Mouse (Mus musculus): ENCODE data around the gene 1700029H14Rik. TPM values are rescaled to one million over a fixed set of nuclear protein-coding genes. Genes with fewer than 3 reads are reported as not detected.

The 1700029H14Rik gene
- total RNA-seq (2021) = not detected
- long read RNA-seq, experiment 1 = 0 reads
- long read RNA-seq, experiment 2 = 0 reads

DNA sequence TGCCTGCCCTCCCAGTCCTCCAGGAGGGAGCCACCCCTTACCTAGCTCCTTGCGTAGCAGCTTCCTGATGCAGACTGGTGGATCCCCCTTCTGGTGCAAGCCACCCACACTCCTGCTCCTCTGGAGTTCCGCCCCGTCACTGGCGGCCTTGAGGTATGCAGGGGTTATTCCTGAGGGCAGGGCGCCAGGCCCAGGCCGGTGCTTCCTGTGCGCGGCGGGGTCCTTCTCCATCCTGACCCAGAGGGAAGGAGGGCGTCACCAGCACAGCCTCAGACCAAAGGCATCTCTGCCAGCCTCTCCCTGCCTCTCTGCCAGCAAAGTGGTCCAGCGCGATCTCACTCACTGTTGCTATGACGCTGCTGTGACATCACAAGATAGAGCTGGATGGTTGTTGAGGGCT, at the start of gene 1700029H14Rik:
1700029H14Rik (minus strand) TSS at position 344 of the 400 bp plus-strand sequence.
- no peak for DNase-seq

- DNase-seq = no peak
Measured at GRCm38 (mm10) chr8:13611702-13612101, 49.4 kb upstream of the 1700029H14Rik start.

DNA sequence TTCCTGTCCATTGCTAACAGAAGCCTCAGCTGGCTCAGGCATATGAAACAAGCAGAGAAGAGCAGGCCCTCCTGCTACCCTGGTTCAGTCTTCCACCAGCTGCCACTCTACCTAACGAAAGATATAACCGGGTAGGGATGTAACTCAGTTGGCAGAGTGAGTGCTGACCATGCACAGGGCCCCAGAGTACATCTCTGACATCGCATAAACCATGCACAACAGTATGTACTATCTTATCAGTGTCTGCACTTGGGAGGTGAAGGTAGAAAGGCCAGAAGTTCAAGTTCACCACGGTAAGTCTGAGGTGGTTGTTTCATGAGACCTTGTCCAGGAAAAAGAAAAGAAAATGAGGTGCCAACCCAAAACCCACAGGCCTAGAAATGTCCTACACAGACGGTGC, 47.7 kb upstream of the 1700029H14Rik start:
- DNase-seq = no peak

DNA sequence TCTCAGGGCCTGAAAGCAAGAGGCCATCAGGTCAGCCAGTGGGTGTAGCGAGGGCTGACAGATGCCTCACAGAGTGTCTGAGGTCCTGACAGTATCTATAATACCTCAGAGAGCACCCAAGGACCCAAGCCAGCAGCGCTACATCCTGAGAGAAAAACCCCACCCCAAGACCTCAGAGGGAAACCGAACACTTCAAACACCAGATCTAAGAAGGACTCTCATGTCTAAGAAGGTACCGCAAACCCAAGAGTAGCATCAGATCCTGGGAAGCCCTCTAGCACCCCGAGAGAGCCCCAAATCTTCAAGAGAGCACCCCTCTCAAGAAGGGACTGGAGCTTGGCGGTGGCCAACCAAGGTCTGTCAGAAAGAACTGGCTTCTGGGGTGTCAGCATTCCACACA, 46.7 kb upstream of the 1700029H14Rik start:
- no peak for DNase-seq

- no peak for DNase-seq
Measured at GRCm38 (mm10) chr8:13605920-13606480, 43.7 kb upstream of the 1700029H14Rik start.

GRCm38 (mm10) chr8:13602621-13603020, 40.4 kb upstream of the 1700029H14Rik start:
- no peak for DNase-seq

DNA sequence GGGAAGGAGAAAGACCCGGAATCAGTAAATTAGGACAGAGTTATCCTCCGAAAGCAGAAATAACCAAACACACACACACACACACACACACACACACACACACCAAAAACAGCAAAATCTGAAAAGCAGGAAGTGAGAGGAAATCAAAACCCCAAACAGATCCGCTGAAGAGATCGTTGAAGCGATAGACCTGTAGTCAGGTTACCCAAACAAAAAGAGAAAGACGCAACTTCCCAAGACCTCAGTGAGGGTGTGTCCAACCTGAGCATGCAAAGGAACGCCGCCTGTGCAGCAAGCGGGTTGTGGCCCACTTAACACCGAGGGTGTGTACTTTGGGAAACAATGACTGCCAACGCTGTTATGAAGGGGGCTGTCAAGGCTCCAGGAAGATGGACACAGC, 38.9 kb upstream of the 1700029H14Rik start:
- no peak for DNase-seq

DNA sequence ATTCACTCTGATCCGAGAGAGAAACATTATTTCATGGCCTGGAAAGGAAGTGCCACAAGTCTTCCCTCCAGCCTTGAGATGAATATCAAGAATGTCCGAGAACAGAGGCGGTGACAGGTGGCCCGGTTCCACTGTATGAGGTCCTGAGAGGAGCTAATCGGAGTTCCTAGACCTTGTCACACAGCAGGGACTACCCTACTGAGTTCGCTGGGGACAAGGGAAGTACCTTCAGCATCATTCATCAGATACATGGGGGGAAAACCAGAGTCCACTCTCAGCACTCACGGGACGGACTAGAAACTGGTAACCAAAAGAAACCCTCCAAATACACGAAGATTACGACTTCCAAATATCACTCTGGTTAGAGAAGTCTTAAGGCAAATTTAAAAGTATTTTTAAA, 38.5 kb upstream of the 1700029H14Rik start:
- DNase-seq = no peak

GRCm38 (mm10) chr8:13600204-13600603, 37.9 kb upstream of the 1700029H14Rik start:
- DNase-seq = peak; percentile 27

GRCm38 (mm10) chr8:13597777-13598176, 35.5 kb upstream of the 1700029H14Rik start:
- no peak for DNase-seq

DNA sequence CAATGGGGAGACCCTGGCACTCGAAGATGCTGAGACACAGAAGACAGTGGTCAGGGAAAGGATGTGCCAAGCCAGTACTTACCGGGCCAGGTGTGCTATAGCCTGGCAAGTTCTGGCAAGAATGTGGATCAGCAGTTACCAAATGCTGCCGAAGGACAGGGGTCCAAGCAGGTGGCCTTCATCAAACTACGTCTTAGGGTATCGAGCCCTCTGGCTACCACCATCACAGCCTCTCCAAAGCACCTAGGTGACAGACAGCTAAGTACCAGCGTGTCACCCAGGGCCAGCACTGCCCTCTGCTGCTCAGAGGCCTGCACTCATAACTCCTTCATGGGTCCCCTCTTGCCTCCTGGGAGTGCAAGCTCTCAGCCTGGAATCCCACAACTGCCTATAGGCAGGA, 33.6 kb upstream of the 1700029H14Rik start:
- no peak for DNase-seq

GRCm38 (mm10) chr8:13594884-13595323, 32.6 kb upstream of the 1700029H14Rik start:
- DNase-seq = peak; percentile 51

DNA sequence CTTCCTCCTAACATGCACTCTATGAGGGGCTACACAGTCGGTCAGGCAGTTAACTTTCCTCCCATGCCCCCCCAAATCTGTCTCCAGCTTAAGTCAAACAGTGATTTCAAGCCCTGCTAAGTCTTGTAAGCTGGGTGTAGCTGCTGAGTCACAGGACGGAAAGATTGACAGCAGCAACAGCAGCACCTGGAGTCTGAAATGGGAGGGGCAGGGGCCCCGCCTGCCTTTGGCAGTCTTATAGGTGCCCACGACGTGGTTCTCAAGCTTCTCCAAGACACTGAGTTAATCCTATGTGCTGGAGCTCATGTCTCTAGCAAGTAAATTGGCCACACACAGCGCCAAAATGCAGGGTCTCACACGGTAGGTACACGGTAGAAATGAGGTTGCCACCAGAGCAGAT, 31.1 kb upstream of the 1700029H14Rik start:
- DNase-seq = no peak

DNA sequence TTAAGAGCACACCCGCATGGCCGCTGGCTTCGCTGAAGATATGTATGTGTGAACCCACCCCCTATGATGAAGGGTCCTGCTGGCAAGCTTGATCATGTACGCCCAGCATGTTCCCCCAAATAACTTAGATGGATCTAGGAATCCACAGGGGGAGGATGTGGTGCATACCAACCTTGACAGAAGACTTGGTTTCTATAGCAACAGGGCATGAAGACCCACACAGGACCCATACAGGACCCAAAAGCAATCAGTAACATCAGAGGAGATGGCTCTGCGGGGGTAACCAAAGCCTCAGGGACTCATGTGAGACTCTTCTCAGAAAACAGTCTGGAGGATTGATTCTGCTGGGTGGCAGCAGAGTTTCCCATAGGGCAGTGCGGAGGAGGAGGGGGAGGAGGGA, 29.0 kb upstream of the 1700029H14Rik start:
- DNase-seq = no peak

- DNase-seq = no peak
Measured at GRCm38 (mm10) chr8:13589071-13589470, 26.8 kb upstream of the 1700029H14Rik start.

- DNase-seq = no peak
Measured at GRCm38 (mm10) chr8:13584652-13585051, 22.4 kb upstream of the 1700029H14Rik start.

- DNase-seq = no peak
Measured at GRCm38 (mm10) chr8:13577869-13578268, 15.6 kb upstream of the 1700029H14Rik start.

DNA sequence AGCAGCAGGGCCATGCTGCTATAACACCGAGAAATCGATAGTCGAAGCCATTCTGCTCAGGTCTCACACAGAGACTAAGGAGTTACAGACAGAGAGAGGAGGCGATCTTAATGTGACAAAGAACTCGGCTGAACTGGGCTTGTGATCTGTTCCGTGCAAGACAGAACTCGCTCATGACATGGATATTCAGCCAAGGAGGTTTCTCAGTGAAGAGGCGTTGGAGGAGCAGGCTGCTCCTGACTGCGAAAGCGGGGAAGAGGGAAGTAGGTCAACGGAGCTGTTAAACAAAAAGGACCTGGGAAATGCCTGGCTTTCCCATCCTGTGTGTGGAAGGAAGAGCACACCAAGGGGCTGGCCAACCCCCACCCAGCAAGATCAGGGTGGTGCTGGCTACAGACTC, 9.7 kb upstream of the 1700029H14Rik start:
- DNase-seq = no peak

- DNase-seq = no peak
Measured at GRCm38 (mm10) chr8:13557526-13557925, 4.7 kb downstream of the 1700029H14Rik start.

- DNase-seq = no peak
Measured at GRCm38 (mm10) chr8:13551574-13551830, 10.8 kb downstream of the 1700029H14Rik start.

DNA sequence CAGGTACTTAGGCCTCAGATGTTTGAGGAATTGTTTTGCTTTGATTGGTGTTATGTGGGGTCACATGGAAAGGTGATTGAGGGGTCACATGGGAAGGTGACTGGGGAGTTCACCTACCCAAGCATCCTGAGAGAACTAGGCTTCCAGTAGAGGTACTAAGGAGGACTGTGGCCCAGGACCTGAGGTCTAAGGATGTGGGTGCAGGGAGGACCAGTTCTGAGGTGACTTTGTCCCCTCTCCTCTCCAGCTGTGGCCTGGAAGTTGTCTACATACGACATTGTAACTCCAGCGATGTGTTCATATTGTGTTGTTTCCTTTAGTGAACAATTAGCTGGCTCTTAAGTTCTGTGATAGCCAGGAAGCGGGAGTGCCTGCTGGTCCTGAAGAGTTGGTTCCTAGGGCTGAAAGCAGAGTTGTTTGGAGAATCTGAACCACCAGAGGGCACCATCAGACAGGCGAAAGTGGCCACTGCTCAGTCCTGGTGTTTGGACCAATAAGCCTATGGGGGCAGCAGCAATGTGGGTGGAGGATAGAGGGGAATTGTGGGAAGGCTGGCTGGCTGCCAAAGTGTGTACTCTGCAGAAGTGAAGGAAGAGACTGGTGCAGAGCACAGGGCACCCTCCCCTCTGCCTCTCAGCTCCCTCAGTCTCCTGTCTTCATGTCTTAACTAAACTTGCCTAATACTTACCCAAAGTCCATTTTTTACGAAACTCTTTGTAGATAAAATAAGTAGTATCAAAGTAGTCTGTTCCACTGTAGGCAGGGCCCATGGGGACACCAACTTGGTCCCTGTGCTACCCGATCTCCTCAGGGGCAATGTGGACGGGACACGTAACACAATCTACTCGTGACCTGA, 11.3 kb downstream of the 1700029H14Rik start:
- DNase-seq = peak; percentile 87

- peak; percentile 78 for DNase-seq
Measured at GRCm38 (mm10) chr8:13548831-13549230, 13.4 kb downstream of the 1700029H14Rik start.

DNA sequence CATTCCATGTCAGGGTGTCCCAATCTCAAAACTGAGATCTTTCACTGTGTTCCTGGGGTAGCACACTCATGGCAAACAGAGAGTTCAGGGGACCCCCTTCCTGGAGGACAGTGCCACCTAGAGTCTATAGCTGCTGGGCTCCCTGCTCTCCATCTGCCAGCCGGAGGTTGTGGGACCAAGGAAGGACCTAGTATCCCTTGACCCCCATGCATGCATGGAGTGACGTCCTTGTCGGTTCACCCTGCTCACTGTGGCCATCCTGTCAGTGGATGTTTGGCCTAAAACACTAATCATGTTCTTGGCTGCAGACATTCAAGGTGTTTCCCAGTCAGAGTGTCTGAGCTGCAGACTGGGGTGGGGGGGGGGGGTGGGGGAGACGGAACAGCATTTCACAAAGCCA, 14.0 kb downstream of the 1700029H14Rik start:
- DNase-seq = peak; percentile 27

DNA sequence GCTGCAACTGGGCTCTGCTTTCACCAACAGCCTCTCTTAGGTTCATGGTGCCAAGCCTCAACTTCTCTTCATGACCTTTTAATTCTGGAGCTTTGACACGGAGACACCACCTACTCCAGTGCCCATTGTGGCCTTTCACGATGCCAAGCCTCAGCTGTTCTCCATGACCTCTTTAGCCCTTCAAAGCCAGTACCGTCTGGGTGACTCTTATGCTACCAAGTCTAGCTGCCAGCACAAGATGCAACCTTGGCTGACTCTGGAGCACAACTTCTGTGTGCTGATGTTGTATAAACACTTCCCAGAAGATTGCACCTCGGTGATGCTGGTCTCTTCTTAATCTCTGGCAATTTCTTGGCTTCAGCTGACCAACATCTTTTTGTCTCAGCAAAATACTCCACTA, 15.8 kb downstream of the 1700029H14Rik start:
- DNase-seq = no peak
